Mouse (Mus musculus) stomach, postnatal 0 days (tissue): ENCODE measurements at regions not wholly inside any gene's neighbourhood (a gene's known extent, or its start where the extent isn't known, plus 50 kb on each side); places are given as distances from the start of the nearest gene placed in this dataset.

ENCODE experiments used
- ATAC-seq: fragments of 200-750 bp; cut with Nextera tagmentation; 2 replicates; pipeline ENCODE4 v1.8.0; 2017; ENCODE audit not compliant: low FRiP score, low TSS enrichment
- DNase-seq: peaks from one replicate; pipeline ENCODE4 v3.0.0-alpha.2; 2016; ENCODE audit warnings: low spot score
- H3K27ac ChIP-seq: fragments of 300-500 bp; sonication (generic); replicated peaks from 2 replicates; pipeline ENCODE4 v1.5.1; 2014; ENCODE audit warnings: mild to moderate bottlenecking, control low read depth
- H3K27me3 ChIP-seq: fragments of 300-500 bp; sonication (generic); 2 replicates; pipeline ENCODE4 v1.6.1; 2014; ENCODE audit warnings: low read length; ENCODE audit not compliant: control insufficient read depth, insufficient read depth
- H3K36me3 ChIP-seq: fragments of 300-500 bp; sonication (generic); 2 replicates; pipeline ENCODE4 v1.6.1; 2014; ENCODE audit warnings: low read length, mixed read lengths; ENCODE audit not compliant: control insufficient read depth, insufficient read depth
- H3K4me1 ChIP-seq: fragments of 300-500 bp; sonication (generic); replicated peaks from 2 replicates; pipeline ENCODE4 v1.6.1; 2014; ENCODE audit warnings: antibody characterized with exemption; ENCODE audit not compliant: control insufficient read depth, insufficient read depth
- H3K4me2 ChIP-seq: fragments of 300-500 bp; sonication (generic); replicated peaks from 2 replicates; pipeline ENCODE4 v1.6.1; 2014; ENCODE audit warnings: low read depth, mild to moderate bottlenecking, control low read depth, moderate library complexity
- H3K4me3 ChIP-seq: fragments of 300-500 bp; sonication (generic); 2 replicates; pipeline ENCODE4 v1.5.1; 2014; ENCODE audit warnings: low read depth, low read length, control low read depth
- H3K9ac ChIP-seq: fragments of 300-500 bp; sonication (generic); 2 replicates; pipeline ENCODE4 v1.6.1; 2014; ENCODE audit warnings: mild to moderate bottlenecking, low read length, control low read depth, mixed read lengths
- H3K9me3 ChIP-seq: fragments of 300-500 bp; sonication (generic); 2 replicates; pipeline ENCODE4 v1.6.1; 2016; ENCODE audit warnings: low read length; ENCODE audit not compliant: control insufficient read depth
- CTCF ChIP-seq: IDR thresholded peaks from 2 replicates; pipeline ENCODE4 v1.5.1; 2016; ENCODE audit warnings: antibody characterized with exemption, low read depth, mild to moderate bottlenecking, moderate library complexity
- EP300 ChIP-seq: optimal IDR thresholded peaks from 2 replicates; pipeline ENCODE3; 2016; ENCODE audit warnings: antibody characterized with exemption
- WGBS: fragments of 180-500 bp; shearing (Covaris S2); extraction: QIAGEN DNeasy Blood & Tissue Kit; methylation state at CpG from one replicate; pipeline ENCODE4 v1.1.7; 2014; 5-methylcytosine and 5-hydroxymethylcytosine counted together

GRCm38 (mm10) chr13:11348502-11348849, 758.3 kb downstream of the Ryr2 start:
- Histone ChIP-seq H3K4me2 (no peak overlapping the region), H3K27ac (no peak overlapping the region), H3K36me3 (no peaks in the 10 kb centered on the region), H3K27me3 (no peaks in the 10 kb centered on the region), H3K4me3 (no peak overlapping the region), H3K9me3 (no peaks in the 10 kb centered on the region), H3K4me1 (no peaks in the 10 kb centered on the region), H3K9ac (no peak overlapping the region)
- ATAC-seq (no peak), DNase-seq (no peak)
- 29% methylated on average over 4 of the region's 4 CpGs for WGBS
- TF ChIP-seq CTCF, result no peak
- no peak for TF ChIP-seq EP300

GRCm38 (mm10) chr13:11347787-11348501, 758.8 kb downstream of the Ryr2 start:
- no peak for DNase-seq
- Histone ChIP-seq H3K36me3 (no peaks in the 10 kb centered on the region), H3K4me2 (no peak overlapping the region), H3K27me3 (no peaks in the 10 kb centered on the region), H3K4me3 (no peak overlapping the region), H3K4me1 (no peaks in the 10 kb centered on the region), H3K9ac (no peak overlapping the region), H3K9me3 (no peaks in the 10 kb centered on the region), H3K27ac (no peak overlapping the region)
- ATAC-seq, result no peak
- WGBS, result 46% methylated on average over 6 of the region's 6 CpGs
- TF ChIP-seq CTCF, result no peak
- no peak for TF ChIP-seq EP300

GRCm38 (mm10) chr13:11344500-11344899, 762.2 kb downstream of the Ryr2 start:
- WGBS, result 77% methylated on average over 2 of the region's 2 CpGs
- ATAC-seq, result no peak
- TF ChIP-seq CTCF, result no peak
- TF ChIP-seq EP300, result no peak
- H3K9me3 ChIP-seq, result no peaks in the 10 kb centered on the region
- no peaks in the 10 kb centered on the region for H3K36me3 ChIP-seq
- H3K27me3 ChIP-seq, result no peaks in the 10 kb centered on the region
- no peak for DNase-seq
- no peak overlapping the region for H3K27ac ChIP-seq
- no peak overlapping the region for H3K9ac ChIP-seq
- H3K4me3 ChIP-seq, result no peak overlapping the region
- no peak overlapping the region for H3K4me2 ChIP-seq
- H3K4me1 ChIP-seq, result no peaks in the 10 kb centered on the region

- DNase-seq (no peak), ATAC-seq (no peak)
- Histone ChIP-seq H3K4me3 (no peak overlapping the region), H3K9ac (no peak overlapping the region), H3K27me3 (no peaks in the 10 kb centered on the region), H3K4me2 (no peak overlapping the region), H3K9me3 (no peaks in the 10 kb centered on the region), H3K36me3 (no peaks in the 10 kb centered on the region), H3K27ac (no peak overlapping the region), H3K4me1 (no peaks in the 10 kb centered on the region)
- TF ChIP-seq EP300, result no peak
- no peak for TF ChIP-seq CTCF
- WGBS, result 71% methylated on average over 9 of the region's 9 CpGs
Observed at GRCm38 (mm10) chr13:11338297-11338616, 768.5 kb downstream of the Ryr2 start.

- WGBS, result 53% methylated on average over 4 of the region's 4 CpGs
- H3K27me3 ChIP-seq, result no peaks in the 10 kb centered on the region
- ATAC-seq, result no peak
Observed at GRCm38 (mm10) chr13:11337610-11338296, 769.0 kb downstream of the Ryr2 start.

GRCm38 (mm10) chr13:11336958-11337357, 769.8 kb downstream of the Ryr2 start:
- 79% methylated on average over 3 of the region's 3 CpGs for WGBS
- no peak overlapping the region for H3K9ac ChIP-seq
- TF ChIP-seq EP300, result no peak
- no peak for TF ChIP-seq CTCF
- H3K27ac ChIP-seq, result no peak overlapping the region
- H3K4me2 ChIP-seq, result no peak overlapping the region
- no peaks in the 10 kb centered on the region for H3K4me1 ChIP-seq
- no peaks in the 10 kb centered on the region for H3K27me3 ChIP-seq
- no peaks in the 10 kb centered on the region for H3K36me3 ChIP-seq
- DNase-seq (no peak), ATAC-seq (no peak)
- H3K9me3 ChIP-seq, result no peaks in the 10 kb centered on the region
- no peak overlapping the region for H3K4me3 ChIP-seq

More at GRCm38 (mm10) chr13:11337610-11338296, 769.0 kb downstream of the Ryr2 start:
- no peaks in the 10 kb centered on the region for H3K36me3 ChIP-seq
- TF ChIP-seq CTCF (no peak), EP300 (no peak)
- no peak overlapping the region for H3K9ac ChIP-seq
- H3K9me3 ChIP-seq, result no peaks in the 10 kb centered on the region
- no peak overlapping the region for H3K27ac ChIP-seq
- no peak overlapping the region for H3K4me2 ChIP-seq
- H3K4me1 ChIP-seq, result no peaks in the 10 kb centered on the region
- no peak overlapping the region for H3K4me3 ChIP-seq
- no peak for DNase-seq
